Mouse (Mus musculus) G1E (cell line): ENCODE data around the gene Gm42742. TPM values are rescaled to one million over a fixed set of nuclear protein-coding genes. Genes with fewer than 3 reads are reported as not detected.

Source experiments
- ATAC-seq: 2 replicates; pipeline ENCODE4 v1.8.0; 2016; ENCODE audit warnings: mild to moderate bottlenecking; ENCODE audit not compliant: insufficient number of reproducible peaks, poor library complexity, low FRiP score, severe bottlenecking; ENCODE audit errors: extremely low read depth
- DNase-seq: peaks from one replicate; pipeline ENCODE4 v3.0.0; 2012; ENCODE audit warnings: low spot score
- H3K27me3 ChIP-seq: 2 replicates; pipeline ENCODE4 v1.6.1; 2012; ENCODE audit warnings: mild to moderate bottlenecking, low read length, inconsistent platforms; ENCODE audit not compliant: insufficient read depth
- H3K36me3 ChIP-seq: replicated peaks from 2 replicates; pipeline ENCODE3; 2012; ENCODE audit warnings: mild to moderate bottlenecking, inconsistent platforms
- H3K4me1 ChIP-seq: 2 replicates; pipeline ENCODE4 v1.6.1; 2012; ENCODE audit warnings: low read depth, low read length, inconsistent platforms, mixed read lengths; ENCODE audit not compliant: insufficient read depth
- H3K4me3 ChIP-seq: 2 replicates; pipeline ENCODE4 v1.5.1; 2012; ENCODE audit warnings: low read depth, mild to moderate bottlenecking, inconsistent platforms, low read length, moderate library complexity, mixed read lengths
- H3K9me3 ChIP-seq: replicated peaks from 2 replicates; pipeline ENCODE4 v1.6.1; 2012; ENCODE audit warnings: inconsistent platforms
- CTCF ChIP-seq: IDR thresholded peaks from 2 replicates; pipeline ENCODE4 v1.5.1; 2012; ENCODE audit warnings: low read depth, low read length, inconsistent platforms, mixed read lengths
- GATA1 ChIP-seq: IDR thresholded peaks from 2 replicates; pipeline ENCODE4 v1.6.1; 2012; ENCODE audit warnings: borderline replicate concordance, low read length, inconsistent platforms, mixed read lengths
- GATA2 ChIP-seq: IDR thresholded peaks from 2 replicates; pipeline ENCODE4 v1.6.1; 2012; ENCODE audit warnings: low read depth, low read length, inconsistent platforms, borderline replicate concordance
- POLR2AphosphoS5 ChIP-seq: IDR thresholded peaks from 2 replicates; pipeline ENCODE4 v1.6.1; 2012; ENCODE audit warnings: low read depth, low read length, inconsistent platforms; ENCODE audit not compliant: insufficient replicate concordance
- TAL1 ChIP-seq: conservative IDR thresholded peaks from 2 replicates; pipeline ENCODE4 v1.6.1; 2012; ENCODE audit warnings: low read depth, low read length, inconsistent platforms, mixed read lengths
- polyA plus RNA-seq: library from polyadenylated mRNA; stranded (reverse); fragments of >175 nt; gene quantifications from 2 replicates; pipeline ENCODE4 v1.2.3, GENCODE M21; 2012
- total RNA-seq, 2 experiments: library from RNA; stranded (forward) in 1 of 2; stranded (reverse) in 1 of 2; fragments of 200-1000 nt in 1 of 2; fragments of >200 nt in 1 of 2; fragmentation: Nextera tagmentation in 1 of 2; gene quantifications; 2 replicates each; pipeline ENCODE4 v1.2.3; 2014 to 2017

The Gm42742 gene
- total and polyA plus RNA-seq, 3 experiments = 0.93 to 128 (median 21.4) TPM

- ATAC-seq = no peak
- no peaks in the 10 kb centered on the region for H3K9me3 ChIP-seq
- H3K4me1 ChIP-seq = peaks cover 41% of the 10 kb centered on the region
- peak overlapping the region; percentile 92 for H3K4me3 ChIP-seq
- H3K27me3 ChIP-seq = peaks cover 8% of the 10 kb centered on the region
- H3K36me3 ChIP-seq = peaks cover 31% of the 10 kb centered on the region
- TF ChIP-seq TAL1 = no peak
- TF ChIP-seq POLR2AphosphoS5 = no peak
- TF ChIP-seq CTCF = no peak
- TF ChIP-seq GATA1 = no peak
- no peak for TF ChIP-seq GATA2
- DNase-seq = no peak
Observed at GRCm38 (mm10) chr7:126975493-126975892, 45.4 kb downstream of the Gm42742 start.

- Histone ChIP-seq H3K36me3 (no peaks in the 10 kb centered on the region), H3K4me1 (no peaks in the 10 kb centered on the region), H3K4me3 (no peak overlapping the region), H3K27me3 (peaks cover 17% of the 10 kb centered on the region; the same call in 1 of the 2 replicates), H3K9me3 (no peaks in the 10 kb centered on the region)
- no peak for DNase-seq
- TF ChIP-seq GATA2 (no peak), TAL1 (no peak), GATA1 (no peak), POLR2AphosphoS5 (no peak), CTCF (no peak)
- ATAC-seq = no peak
Observed at GRCm38 (mm10) chr7:126967361-126967760, 53.5 kb downstream of the Gm42742 start.

- no peak for ATAC-seq
Observed at GRCm38 (mm10) chr7:126965568-126965967, 55.3 kb downstream of the Gm42742 start.

More at GRCm38 (mm10) chr7:126965568-126965967, 55.3 kb downstream of the Gm42742 start:
- TF ChIP-seq CTCF = no peak
- no peak for TF ChIP-seq POLR2AphosphoS5
- TF ChIP-seq TAL1 = no peak
- no peak for TF ChIP-seq GATA2
- no peak for TF ChIP-seq GATA1
- Histone ChIP-seq H3K27me3 (peaks cover 15% of the 10 kb centered on the region; the same call in 1 of the 2 replicates), H3K4me1 (no peaks in the 10 kb centered on the region), H3K36me3 (no peaks in the 10 kb centered on the region), H3K4me3 (no peak overlapping the region), H3K9me3 (no peaks in the 10 kb centered on the region)
- no peak for DNase-seq

Other genes starting within 250 kb of the Gm42742 start
Only the 20 nearest of the 32 such genes appear.
- gene Doc2a, start 173.7 kb downstream of the Gm42742 start, total RNA-seq (2014; fragmentation: Nextera tagmentation) = not detected in 2 replicates
- 0.11 and 0.23 TPM in 2 replicates for gene Doc2a, start 173.7 kb downstream of the Gm42742 start, total RNA-seq (2017)
- not detected in 2 replicates for gene Doc2a, start 173.7 kb downstream of the Gm42742 start, polyA plus RNA-seq
- 46.8 and 53.2 TPM in 2 replicates for gene Hirip3, start 159.1 kb downstream of the Gm42742 start, total RNA-seq (2014; fragmentation: Nextera tagmentation)
- 90.4 and 115 TPM in 2 replicates for gene Hirip3, start 159.1 kb downstream of the Gm42742 start, total RNA-seq (2017)
- 158 and 159 TPM in 2 replicates for gene Hirip3, start 159.1 kb downstream of the Gm42742 start, polyA plus RNA-seq
- 106 and 136 TPM in 2 replicates for gene Ino80e, start 158.7 kb downstream of the Gm42742 start, total RNA-seq (2014; fragmentation: Nextera tagmentation)
- 50.7 and 60.3 TPM in 2 replicates for gene Ino80e, start 158.7 kb downstream of the Gm42742 start, total RNA-seq (2017)
- gene Ino80e, start 158.7 kb downstream of the Gm42742 start, polyA plus RNA-seq = 893 and 1,187 TPM in 2 replicates
- gene Taok2, start 136.4 kb downstream of the Gm42742 start, total RNA-seq (2014; fragmentation: Nextera tagmentation) = 42.9 and 53.6 TPM in 2 replicates
- 36.2 and 38.3 TPM in 2 replicates for gene Taok2, start 136.4 kb downstream of the Gm42742 start, total RNA-seq (2017)
- gene Taok2, start 136.4 kb downstream of the Gm42742 start, polyA plus RNA-seq = 181 and 222 TPM in 2 replicates
- gene Tmem219, start 98.2 kb downstream of the Gm42742 start, total RNA-seq (2014; fragmentation: Nextera tagmentation) = 33.6 and 38.7 TPM in 2 replicates
- gene Tmem219, start 98.2 kb downstream of the Gm42742 start, total RNA-seq (2017) = 32.9 and 42.2 TPM in 2 replicates
- gene Tmem219, start 98.2 kb downstream of the Gm42742 start, polyA plus RNA-seq = 66.6 and 86.4 TPM in 2 replicates
- gene Kctd13, start 92.2 kb downstream of the Gm42742 start, total RNA-seq (2014; fragmentation: Nextera tagmentation) = 22.4 and 25.3 TPM in 2 replicates
- gene Kctd13, start 92.2 kb downstream of the Gm42742 start, total RNA-seq (2017) = 6.2 and 8.6 TPM in 2 replicates
- 23.4 and 30.7 TPM in 2 replicates for gene Kctd13, start 92.2 kb downstream of the Gm42742 start, polyA plus RNA-seq
- not detected in 2 replicates for gene Asphd1, start 71.5 kb downstream of the Gm42742 start, total RNA-seq (2014; fragmentation: Nextera tagmentation)
- gene Asphd1, start 71.5 kb downstream of the Gm42742 start, total RNA-seq (2017) = not detected in 2 replicates
- gene Asphd1, start 71.5 kb downstream of the Gm42742 start, polyA plus RNA-seq = not detected in 2 replicates
- 4.2 and 8.0 TPM in 2 replicates for gene Sez6l2, start 70.5 kb downstream of the Gm42742 start, total RNA-seq (2014; fragmentation: Nextera tagmentation)
- 0.22 and 0.46 TPM in 2 replicates for gene Sez6l2, start 70.5 kb downstream of the Gm42742 start, total RNA-seq (2017)
- gene Sez6l2, start 70.5 kb downstream of the Gm42742 start, polyA plus RNA-seq = 0.32 and 0.34 TPM in 2 replicates
- 37.5 and 44.6 TPM in 2 replicates for gene Cdipt, start 45.2 kb downstream of the Gm42742 start, total RNA-seq (2014; fragmentation: Nextera tagmentation)
- gene Cdipt, start 45.2 kb downstream of the Gm42742 start, total RNA-seq (2017) = 62.0 and 63.8 TPM in 2 replicates
- 91.2 and 108 TPM in 2 replicates for gene Cdipt, start 45.2 kb downstream of the Gm42742 start, polyA plus RNA-seq
- gene Cdiptos, start 45.0 kb downstream of the Gm42742 start, total RNA-seq (2014; fragmentation: Nextera tagmentation) = 2.0 TPM in 1 of 2 replicates, not detected in the other
- gene Cdiptos, start 45.0 kb downstream of the Gm42742 start, total RNA-seq (2017) = 0.55 and 1.2 TPM in 2 replicates
- gene Cdiptos, start 45.0 kb downstream of the Gm42742 start, polyA plus RNA-seq = 0.07 and 0.18 TPM in 2 replicates
- gene Mvp, start 6.5 kb downstream of the Gm42742 start, total RNA-seq (2014; fragmentation: Nextera tagmentation) = 5.9 and 10.6 TPM in 2 replicates
- 22.8 and 28.0 TPM in 2 replicates for gene Mvp, start 6.5 kb downstream of the Gm42742 start, total RNA-seq (2017)
- gene Mvp, start 6.5 kb downstream of the Gm42742 start, polyA plus RNA-seq = 13.7 and 13.9 TPM in 2 replicates
- not detected in 2 replicates for gene Pagr1b, start 4.6 kb downstream of the Gm42742 start, total RNA-seq (2014; fragmentation: Nextera tagmentation)
- 1.0 TPM in 1 of 2 replicates, not detected in the other for gene Pagr1b, start 4.6 kb downstream of the Gm42742 start, total RNA-seq (2017)
- gene Pagr1b, start 4.6 kb downstream of the Gm42742 start, polyA plus RNA-seq = 4.6 and 6.2 TPM in 2 replicates
- gene Pagr1a, start 3.7 kb downstream of the Gm42742 start, total RNA-seq (2014; fragmentation: Nextera tagmentation) = 36.2 and 40.1 TPM in 2 replicates
- 46.5 and 51.2 TPM in 2 replicates for gene Pagr1a, start 3.7 kb downstream of the Gm42742 start, total RNA-seq (2017)
- gene Pagr1a, start 3.7 kb downstream of the Gm42742 start, polyA plus RNA-seq = 30.4 and 56.1 TPM in 2 replicates
- gene Prrt2, start 114 bp upstream of the Gm42742 start, total RNA-seq (2014; fragmentation: Nextera tagmentation) = 6.4 and 13.6 TPM in 2 replicates
- 0.35 TPM in 1 of 2 replicates, not detected in the other for gene Prrt2, start 114 bp upstream of the Gm42742 start, total RNA-seq (2017)
- 1.5 and 2.0 TPM in 2 replicates for gene Prrt2, start 114 bp upstream of the Gm42742 start, polyA plus RNA-seq
- gene Maz, start 5.9 kb upstream of the Gm42742 start, total RNA-seq (2014; fragmentation: Nextera tagmentation) = 122 and 130 TPM in 2 replicates
- gene Maz, start 5.9 kb upstream of the Gm42742 start, total RNA-seq (2017) = 81.3 and 113 TPM in 2 replicates
- gene Maz, start 5.9 kb upstream of the Gm42742 start, polyA plus RNA-seq = 641 and 824 TPM in 2 replicates
- gene Kif22, start 21.4 kb upstream of the Gm42742 start, total RNA-seq (2014; fragmentation: Nextera tagmentation) = 71.3 and 74.6 TPM in 2 replicates
- 88.0 and 101 TPM in 2 replicates for gene Kif22, start 21.4 kb upstream of the Gm42742 start, total RNA-seq (2017)
- gene Kif22, start 21.4 kb upstream of the Gm42742 start, polyA plus RNA-seq = 41.8 and 44.2 TPM in 2 replicates
- 2.9 TPM in 1 of 2 replicates, not detected in the other for gene Zg16, start 66.2 kb upstream of the Gm42742 start, total RNA-seq (2014; fragmentation: Nextera tagmentation)
- gene Zg16, start 66.2 kb upstream of the Gm42742 start, total RNA-seq (2017) = 0.17 TPM in 1 of 2 replicates, not detected in the other
- not detected in 2 replicates for gene Zg16, start 66.2 kb upstream of the Gm42742 start, polyA plus RNA-seq
- gene AI467606, start 70.3 kb upstream of the Gm42742 start, total RNA-seq (2014; fragmentation: Nextera tagmentation) = 39.5 and 42.1 TPM in 2 replicates
- 42.2 and 50.8 TPM in 2 replicates for gene AI467606, start 70.3 kb upstream of the Gm42742 start, total RNA-seq (2017)
- gene AI467606, start 70.3 kb upstream of the Gm42742 start, polyA plus RNA-seq = 134 and 143 TPM in 2 replicates
- gene Qprt, start 101.1 kb upstream of the Gm42742 start, total RNA-seq (2014; fragmentation: Nextera tagmentation) = 4.5 and 8.0 TPM in 2 replicates
- 2.0 and 3.7 TPM in 2 replicates for gene Qprt, start 101.1 kb upstream of the Gm42742 start, total RNA-seq (2017)
- 1.2 and 1.9 TPM in 2 replicates for gene Qprt, start 101.1 kb upstream of the Gm42742 start, polyA plus RNA-seq
- gene Spn, start 116.7 kb upstream of the Gm42742 start, total RNA-seq (2014; fragmentation: Nextera tagmentation) = 52.8 and 55.4 TPM in 2 replicates
- gene Spn, start 116.7 kb upstream of the Gm42742 start, total RNA-seq (2017) = 251 and 278 TPM in 2 replicates
- gene Spn, start 116.7 kb upstream of the Gm42742 start, polyA plus RNA-seq = 81.4 and 90.2 TPM in 2 replicates